Mouse (Mus musculus) small intestine, adult 2 months (tissue): ENCODE data around the gene Fabp6.
A peak's percentile ranks its signal among the peaks of the same experiment; 100 is the strongest.

ENCODE experiments used
- CTCF ChIP-seq: fragments of 200-500 bp; IDR thresholded peaks from 2 replicates; pipeline ENCODE4 v1.5.1; 2012; ENCODE audit warnings: low read depth, mild to moderate bottlenecking, control low read depth, inconsistent platforms, low read length, moderate library complexity, mixed read lengths; ENCODE audit not compliant: insufficient replicate concordance, insufficient read length; ENCODE audit errors: extremely low read depth
- POLR2A ChIP-seq: fragments of 200-500 bp; IDR thresholded peaks from 2 replicates; pipeline ENCODE4 v1.6.1; 2012; ENCODE audit warnings: low read depth, mild to moderate bottlenecking, control low read depth, inconsistent platforms, low read length, moderate library complexity

DNA sequence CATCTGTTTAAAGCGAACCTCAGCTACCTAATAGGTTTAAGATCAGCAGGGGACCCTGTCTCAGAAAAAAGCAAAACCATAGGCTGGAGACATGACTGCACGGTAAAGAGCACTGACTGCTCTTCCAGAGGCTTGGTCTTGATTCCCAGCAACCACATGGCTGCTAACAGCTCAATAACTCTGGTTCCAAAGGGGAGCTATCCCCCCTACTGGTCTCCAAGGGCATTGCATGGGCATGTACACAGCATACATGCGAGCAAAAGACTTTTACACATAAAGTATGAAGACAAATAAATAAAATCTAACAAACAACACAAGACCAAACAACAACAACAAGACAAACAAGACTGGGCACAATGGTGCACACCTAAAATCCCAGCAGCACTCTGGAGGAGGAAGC, 43.9 kb upstream of the Fabp6 start:
- TF ChIP-seq CTCF (peak; percentile 35; the same call in 1 of the 2 replicates), POLR2A (no peak)
